Mouse (Mus musculus): ENCODE results near the gene Ripor3.

GRCm38 (mm10) chr2:167948557-167948956 lies 61.9 kb downstream of the Ripor3 start:
- TF ChIP-seq POLR2A (IDR thresholded peaks at IDR 0.05; ENCODE audit: low read depth, low read length) (no peak), CTCF (IDR thresholded peaks at IDR 0.05; ENCODE audit: extremely low read depth, insufficient read depth, insufficient read length, insufficient replicate concordance) (no peak)

Measured in spleen, adult 2 months (tissue).